Mouse (Mus musculus) brown adipose tissue, adult 24 weeks (tissue): ENCODE results near the gene Mrpl21. TPM values are rescaled to one million over a fixed set of nuclear protein-coding genes. Genes with fewer than 3 reads are reported as not detected.

Experiments
- H3K27ac ChIP-seq: fragments of 200-500 bp; replicated peaks from 2 replicates; pipeline ENCODE4 v1.5.1; 2012; ENCODE audit warnings: low read depth, mild to moderate bottlenecking, low read length
- H3K4me1 ChIP-seq: fragments of 200-500 bp; 2 replicates; pipeline ENCODE4 v1.6.1; 2012; ENCODE audit warnings: low read length, mixed read lengths; ENCODE audit not compliant: control insufficient read depth, insufficient read depth, insufficient read length
- H3K4me3 ChIP-seq: fragments of 200-500 bp; 2 replicates; pipeline ENCODE4 v1.5.1; 2012; ENCODE audit warnings: low read depth, mild to moderate bottlenecking, low read length, moderate library complexity; ENCODE audit not compliant: insufficient read depth
- polyA plus RNA-seq: library from polyadenylated mRNA; stranded (reverse); fragments of >200 nt; gene quantifications from 2 replicates; pipeline ENCODE4 v1.2.4, GENCODE M21; 2012; ENCODE audit not compliant: missing spikeins, insufficient read depth, insufficient read length

Mrpl21 gene
- polyA plus RNA-seq, 1 experiment: 108 TPM

GRCm38 (mm10) chr19:3323201-3323621 lies 40.5 kb downstream of the Mrpl21 start:
- peak overlapping the region; percentile 88 for H3K4me3 ChIP-seq
- H3K27ac ChIP-seq: peak overlapping the region; percentile 94
- H3K4me1 ChIP-seq: peaks cover 12% of the 10 kb centered on the region

DNA sequence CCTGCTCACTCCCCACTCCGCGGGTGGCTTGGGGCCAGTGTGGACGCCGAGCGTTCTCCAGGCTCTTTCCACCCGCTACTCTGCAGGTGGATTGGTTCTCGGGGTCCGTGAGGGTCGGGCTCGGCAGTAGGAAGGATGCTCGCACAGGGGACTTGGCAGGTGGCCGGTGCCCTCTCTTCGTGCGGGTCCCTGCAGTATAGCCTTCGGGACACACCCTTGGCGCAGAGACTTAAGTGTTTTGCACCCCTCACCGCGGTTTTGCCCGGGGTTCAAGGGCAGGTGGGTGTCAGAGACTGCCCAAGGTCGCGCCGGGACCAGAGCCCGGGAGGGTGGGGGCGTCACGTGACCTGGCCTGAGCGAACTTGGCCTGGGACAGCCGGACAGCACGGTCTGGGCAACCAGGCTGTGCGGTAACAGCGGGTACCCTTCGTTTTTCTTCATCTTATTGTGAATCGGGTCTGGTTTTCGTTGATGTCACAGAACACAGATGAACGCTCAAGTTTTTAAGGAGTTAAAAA lies 41.1 kb downstream of the Mrpl21 start:
- H3K27ac ChIP-seq: peak overlapping the region; percentile 94
- H3K4me3 ChIP-seq: peak overlapping the region; percentile 88
- peaks cover 12% of the 10 kb centered on the region for H3K4me1 ChIP-seq

DNA sequence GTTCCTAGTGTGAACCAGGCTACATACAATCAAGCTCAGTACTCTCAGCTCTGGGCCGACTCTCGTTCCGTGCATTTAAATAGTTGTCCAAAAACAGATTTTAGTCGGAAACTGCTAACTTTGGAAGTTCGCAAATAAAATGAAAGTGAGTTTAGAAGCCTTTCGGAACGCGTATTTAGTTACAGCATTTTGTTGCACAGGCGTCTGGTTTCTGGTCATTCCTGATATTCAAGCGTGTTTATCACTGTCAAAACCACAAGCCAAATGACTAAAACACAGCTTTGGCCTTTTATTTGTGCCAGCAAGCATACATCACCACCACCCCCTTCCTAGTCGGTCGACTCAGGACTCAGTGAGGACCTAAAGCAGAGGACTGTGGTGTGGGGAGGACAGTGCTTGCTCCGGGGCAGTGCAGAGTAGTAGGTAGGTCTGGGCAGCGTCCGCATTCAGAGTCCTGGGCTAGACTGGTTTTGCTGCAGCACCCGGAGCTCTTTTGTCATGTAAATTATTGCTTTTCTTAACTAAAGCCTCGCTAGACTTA lies 41.6 kb downstream of the Mrpl21 start:
- Histone ChIP-seq H3K27ac (peak overlapping the region; percentile 94), H3K4me3 (peak overlapping the region; percentile 88), H3K4me1 (peaks cover 12% of the 10 kb centered on the region)

DNA sequence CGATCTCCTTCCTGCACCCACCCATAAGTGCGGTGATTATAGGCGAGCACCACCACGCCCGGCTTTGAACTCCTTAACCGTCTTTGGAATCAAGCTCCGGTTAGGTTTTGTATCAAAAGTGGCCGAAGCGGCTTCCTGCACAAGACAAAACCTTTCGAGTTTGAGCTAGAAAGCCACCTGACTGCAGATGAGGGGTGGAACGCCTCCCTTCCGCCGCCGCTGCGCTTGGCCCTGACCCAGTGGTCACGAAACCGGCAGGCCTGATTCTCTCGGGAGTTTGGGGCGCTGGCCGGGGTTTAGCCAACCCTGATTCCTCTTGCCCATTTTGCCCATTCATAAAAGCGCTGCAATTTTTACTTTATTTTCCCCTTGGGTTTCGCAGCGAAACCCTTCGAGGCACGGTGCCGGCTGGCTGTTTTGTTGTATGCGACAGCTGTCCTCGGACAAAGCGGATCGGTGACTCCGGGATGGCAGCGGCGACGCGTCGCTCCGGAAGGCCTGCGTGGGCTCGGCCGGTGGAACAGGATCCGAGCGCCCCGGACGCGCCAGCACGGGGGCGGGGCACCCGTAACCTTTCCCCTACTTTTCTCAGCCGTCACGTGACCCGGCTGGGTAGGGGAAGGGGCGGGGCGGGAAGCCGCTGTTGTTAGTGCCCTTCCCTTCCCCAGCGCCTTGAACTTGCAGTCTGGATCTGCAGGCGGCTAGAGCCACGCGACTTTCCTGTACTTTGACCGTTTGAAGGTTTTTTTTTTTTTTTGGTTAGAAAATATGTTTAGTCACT lies 42.4 kb downstream of the Mrpl21 start:
- Histone ChIP-seq H3K27ac (peak overlapping the region; percentile 94), H3K4me3 (peak overlapping the region; percentile 88), H3K4me1 (peaks cover 12% of the 10 kb centered on the region)

DNA sequence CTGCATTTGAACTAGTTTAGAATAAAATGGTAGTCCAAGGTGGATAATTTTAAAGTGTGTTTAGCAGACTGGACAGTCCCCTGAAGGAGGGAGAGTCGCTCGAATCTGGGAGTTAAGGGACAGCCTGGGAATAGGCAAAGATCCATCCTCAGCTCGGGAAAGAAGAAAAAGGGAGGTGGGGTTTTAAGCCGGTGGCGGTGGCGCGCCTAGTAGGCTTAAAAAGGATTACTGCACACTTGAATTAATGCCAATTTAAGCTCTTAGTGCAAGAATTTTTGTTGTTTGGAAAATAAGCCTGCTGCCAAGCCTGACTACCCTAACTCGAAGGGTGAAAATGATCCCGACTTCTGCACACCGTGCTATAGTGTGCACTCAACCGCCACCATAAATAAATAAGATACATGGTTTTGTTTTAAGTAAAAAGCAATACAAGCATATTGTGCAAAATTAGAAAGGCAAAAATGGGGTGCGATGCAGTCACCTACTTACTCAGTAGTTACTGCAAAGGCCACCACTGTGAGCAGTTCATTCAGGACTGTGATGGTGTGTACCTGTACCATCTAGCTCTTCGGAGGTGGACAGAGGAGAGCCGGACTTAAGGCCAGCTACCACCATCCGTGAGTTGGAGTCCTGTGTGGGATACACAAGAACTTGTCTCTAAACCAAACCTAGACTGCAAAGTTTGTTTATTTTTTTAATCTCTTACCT lies 43.2 kb downstream of the Mrpl21 start:
- Histone ChIP-seq H3K4me1 (peaks cover 12% of the 10 kb centered on the region), H3K4me3 (peak overlapping the region; percentile 88), H3K27ac (peak overlapping the region; percentile 90)

DNA sequence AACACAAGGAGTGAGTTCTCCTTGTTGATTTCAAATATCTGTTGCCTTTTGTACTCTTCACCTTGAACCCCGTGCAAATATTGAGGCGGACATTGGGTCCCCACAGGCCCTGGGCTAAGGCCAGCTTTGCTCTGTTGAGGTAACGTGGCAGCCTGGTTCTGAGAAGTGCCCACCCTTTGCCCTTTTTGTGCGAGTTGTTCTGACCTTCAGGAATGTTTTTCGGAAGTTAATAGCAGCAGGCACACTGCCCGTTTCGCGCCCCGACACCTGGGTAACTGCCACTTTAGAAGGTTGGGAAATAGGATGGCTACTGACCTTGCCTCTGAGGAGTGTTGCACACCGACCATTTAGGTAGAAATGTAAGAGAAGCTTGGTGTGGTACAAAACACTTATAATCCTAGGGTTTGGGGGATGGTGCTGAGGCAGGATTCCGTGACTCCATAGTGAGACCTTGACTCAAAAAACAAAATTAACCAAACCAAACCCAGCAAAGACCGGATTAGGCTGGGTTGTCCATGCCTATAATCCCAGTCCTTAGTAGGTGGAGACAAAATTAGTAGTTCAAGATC lies 43.9 kb downstream of the Mrpl21 start:
- Histone ChIP-seq H3K4me1 (peaks cover 12% of the 10 kb centered on the region), H3K27ac (no peak overlapping the region), H3K4me3 (no peak overlapping the region)

- no peak overlapping the region for H3K4me3 ChIP-seq
- peaks cover 32% of the 10 kb centered on the region for H3K4me1 ChIP-seq
- H3K27ac ChIP-seq: no peak overlapping the region
Measured at GRCm38 (mm10) chr19:3333247-3333646, 50.5 kb downstream of the Mrpl21 start.

- Histone ChIP-seq H3K27ac (no peak overlapping the region), H3K4me1 (peaks cover 32% of the 10 kb centered on the region), H3K4me3 (no peak overlapping the region)
Measured at GRCm38 (mm10) chr19:3333694-3334515, 51.2 kb downstream of the Mrpl21 start.

- peaks cover 32% of the 10 kb centered on the region for H3K4me1 ChIP-seq
- H3K27ac ChIP-seq: no peak overlapping the region
- no peak overlapping the region for H3K4me3 ChIP-seq
Measured at GRCm38 (mm10) chr19:3334550-3334949, 51.8 kb downstream of the Mrpl21 start.

GRCm38 (mm10) chr19:3335917-3336316 lies 53.2 kb downstream of the Mrpl21 start:
- H3K4me1 ChIP-seq: peaks cover 32% of the 10 kb centered on the region
- H3K27ac ChIP-seq: no peak overlapping the region

DNA sequence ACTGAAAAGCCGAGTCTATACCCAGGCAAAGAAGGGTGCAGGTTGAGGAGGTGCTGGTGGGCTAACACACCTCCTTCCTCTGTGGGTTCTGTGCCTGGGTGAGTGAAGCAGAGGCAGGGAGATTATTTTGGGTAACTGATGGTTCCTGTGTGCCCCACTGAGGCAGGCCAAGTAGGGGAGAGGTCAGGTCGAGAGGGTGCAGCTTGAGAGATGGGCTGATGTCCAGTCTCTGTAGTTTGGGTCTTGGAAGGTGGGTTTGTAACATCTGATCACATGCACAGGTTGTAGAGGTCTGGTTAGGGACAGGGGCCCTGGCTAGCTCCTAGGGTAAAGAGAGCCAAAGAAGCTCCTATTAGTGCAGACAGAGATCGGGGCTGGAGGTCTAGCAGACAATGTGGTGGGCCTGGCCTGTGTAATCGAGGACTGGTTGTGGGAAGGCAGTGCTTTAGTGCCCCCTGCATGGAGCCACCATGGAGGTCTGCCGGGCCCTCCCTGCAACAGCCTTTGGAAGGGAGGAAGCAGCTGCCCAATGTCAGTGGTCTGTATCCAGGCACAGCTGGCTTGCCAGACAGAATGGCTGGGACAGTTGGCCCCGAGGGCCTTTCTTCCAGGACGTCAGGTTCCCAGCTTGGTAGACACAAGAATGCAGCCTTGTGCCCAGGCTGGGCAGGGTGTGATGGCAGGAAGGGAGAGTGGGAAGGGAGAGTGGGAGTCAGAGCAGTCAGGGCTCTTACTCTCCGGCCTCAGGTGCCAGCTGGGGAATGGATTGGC lies 54.0 kb downstream of the Mrpl21 start:
- Histone ChIP-seq H3K4me1 (peaks cover 32% of the 10 kb centered on the region), H3K27ac (no peak overlapping the region), H3K4me3 (no peak overlapping the region)

More at GRCm38 (mm10) chr19:3335917-3336316, 53.2 kb downstream of the Mrpl21 start:
- H3K4me3 ChIP-seq: no peak overlapping the region

GRCm38 (mm10) chr19:3339187-3339586 lies 56.5 kb downstream of the Mrpl21 start:
- Histone ChIP-seq H3K27ac (no peak overlapping the region), H3K4me3 (no peak overlapping the region), H3K4me1 (peaks cover 26% of the 10 kb centered on the region)

GRCm38 (mm10) chr19:3341021-3341420 lies 58.3 kb downstream of the Mrpl21 start:
- H3K4me3 ChIP-seq: no peak overlapping the region
- no peak overlapping the region for H3K27ac ChIP-seq
- H3K4me1 ChIP-seq: peaks cover 10% of the 10 kb centered on the region
